Mouse (Mus musculus) granulocyte monocyte progenitor cell, adult 5-6 weeks (primary cell): ENCODE measurements at regions not wholly inside any gene's neighbourhood (a gene's known extent, or its start where the extent isn't known, plus 50 kb on each side); places are given as distances from the start of the nearest gene placed in this dataset.

Experiments
- ATAC-seq: replicated peaks from 2 replicates; pipeline ENCODE4 v1.8.0; 2016; ENCODE audit warnings: mild to moderate bottlenecking, moderate TSS enrichment, inconsistent platforms; ENCODE audit not compliant: poor library complexity, severe bottlenecking

DNA sequence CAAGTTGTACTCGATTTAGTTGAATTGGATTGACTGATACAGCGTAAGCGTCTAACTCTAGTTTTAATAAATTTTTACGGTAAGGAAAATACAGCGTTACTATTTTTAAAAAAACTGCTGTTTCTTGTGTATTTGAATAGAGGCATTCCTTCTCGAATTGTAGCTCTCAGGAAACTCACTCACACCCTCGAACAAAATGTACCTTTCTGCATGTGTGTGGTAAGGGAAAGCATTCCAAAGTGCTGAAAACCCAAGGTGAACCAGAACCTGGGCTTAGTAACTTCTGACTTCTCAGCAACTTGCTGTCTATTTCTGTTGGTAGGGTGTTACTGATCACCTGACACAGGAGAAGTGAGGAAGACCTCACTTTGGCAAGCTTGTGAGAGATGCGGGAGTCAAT, 247.0 kb downstream of the Nr2f2 start:
- ATAC-seq: no peak

DNA sequence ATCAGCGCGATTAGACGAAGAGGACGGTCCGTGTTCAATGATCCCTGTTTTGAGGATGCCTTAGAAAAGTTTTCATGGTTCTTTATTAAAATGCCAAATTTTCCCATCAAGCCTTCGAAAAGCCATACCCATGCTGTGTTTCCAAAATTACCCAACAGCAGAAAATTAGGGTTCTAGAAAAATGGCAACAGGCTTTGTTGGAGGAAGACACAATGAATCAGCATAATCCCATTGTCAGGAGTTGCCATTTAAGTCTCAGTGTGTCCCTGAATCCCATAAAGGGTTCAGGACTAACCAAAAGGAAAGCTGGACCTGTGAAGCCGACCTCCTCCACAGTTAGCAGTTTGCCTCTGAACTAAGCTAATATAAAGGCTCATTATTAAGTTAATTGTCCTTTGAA, 247.6 kb downstream of the Nr2f2 start:
- ATAC-seq: no peak

DNA sequence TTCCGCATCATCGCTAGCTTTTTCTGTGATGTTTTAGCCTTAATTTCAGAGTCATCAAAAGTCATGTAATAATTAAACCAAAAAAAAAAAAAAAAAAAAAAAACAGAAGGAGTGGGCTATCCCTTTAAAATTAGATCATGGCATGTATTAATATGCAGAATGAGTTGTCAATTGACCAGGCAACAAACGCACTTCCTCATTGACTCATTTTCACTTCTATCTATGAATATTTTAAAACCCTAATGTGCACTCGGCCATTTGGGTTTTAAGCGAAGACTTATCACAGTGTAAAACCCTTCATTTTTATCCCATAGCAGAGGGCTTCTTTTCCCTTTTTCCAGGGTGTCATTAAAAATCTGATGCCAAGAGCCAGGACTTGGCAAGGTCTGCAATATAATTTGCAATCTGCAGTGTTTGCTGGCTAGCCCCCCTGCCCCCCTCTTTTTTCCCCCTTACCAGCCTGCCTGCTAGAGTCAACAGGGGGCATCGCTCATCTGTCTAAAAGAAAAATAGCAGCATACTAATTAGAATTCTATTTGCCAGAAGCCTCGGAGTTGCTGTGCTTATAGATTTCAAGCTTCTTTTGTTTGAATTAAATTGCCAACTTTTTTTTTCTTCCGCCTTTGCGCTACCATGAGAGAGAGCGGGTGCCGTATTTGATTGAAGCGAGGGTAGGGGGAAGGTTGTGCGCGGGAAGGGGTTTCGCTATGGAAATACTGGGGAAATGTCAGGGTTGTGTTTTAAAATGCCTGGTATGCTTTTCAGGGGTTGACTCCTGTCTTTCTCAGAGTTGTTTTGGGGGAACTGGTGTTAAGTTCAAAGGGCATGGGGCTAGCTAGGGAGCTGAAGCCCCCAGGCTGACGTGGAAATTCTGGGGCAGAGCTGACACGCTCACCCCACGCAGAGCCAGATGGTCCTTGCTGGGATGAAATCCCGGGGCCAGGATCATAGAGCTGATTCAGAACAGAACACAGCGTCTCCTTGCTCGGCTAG, 248.3 kb downstream of the Nr2f2 start:
- peak; percentile 79 for ATAC-seq

DNA sequence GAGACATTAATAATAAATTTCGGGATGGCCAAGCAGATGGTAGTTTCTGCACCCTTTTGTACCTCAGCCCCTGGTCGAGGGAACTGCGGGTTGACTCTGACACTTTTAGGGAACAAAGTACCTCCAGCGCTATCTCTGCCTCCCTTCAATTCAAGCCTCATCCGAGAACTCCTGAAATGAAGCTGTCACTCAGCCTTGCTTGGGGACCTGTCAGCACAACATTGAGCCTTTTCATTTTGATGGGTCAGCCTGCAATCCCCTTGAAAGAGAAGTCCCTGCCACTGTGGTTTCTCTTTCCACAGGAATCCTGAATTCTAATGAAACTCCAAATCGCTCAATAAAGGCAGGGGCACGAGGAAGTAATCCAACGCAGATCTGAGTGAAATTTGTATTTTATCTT, 257.5 kb downstream of the Nr2f2 start:
- ATAC-seq: peak; percentile 42; the same call in 1 of the 2 replicates

DNA sequence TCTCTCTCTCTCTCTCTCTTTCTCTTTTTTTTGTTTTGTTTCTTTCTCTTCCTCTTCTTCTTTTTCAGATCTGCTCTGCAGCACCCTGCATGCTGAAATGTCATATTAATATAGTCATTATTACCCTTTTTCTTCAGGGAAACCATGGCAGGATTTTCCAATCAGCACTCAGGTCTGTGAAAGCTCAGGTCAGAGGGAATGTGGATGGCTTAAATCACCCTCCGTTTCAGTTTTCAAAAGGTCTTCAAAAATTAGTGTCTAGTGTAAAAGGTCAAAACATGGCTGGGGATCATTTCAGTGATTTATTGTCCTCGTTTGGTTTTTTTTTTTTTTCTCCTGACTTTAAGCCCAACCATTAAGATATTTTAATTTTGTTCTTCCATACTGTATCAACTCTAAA, 261.5 kb downstream of the Nr2f2 start:
- no peak for ATAC-seq

DNA sequence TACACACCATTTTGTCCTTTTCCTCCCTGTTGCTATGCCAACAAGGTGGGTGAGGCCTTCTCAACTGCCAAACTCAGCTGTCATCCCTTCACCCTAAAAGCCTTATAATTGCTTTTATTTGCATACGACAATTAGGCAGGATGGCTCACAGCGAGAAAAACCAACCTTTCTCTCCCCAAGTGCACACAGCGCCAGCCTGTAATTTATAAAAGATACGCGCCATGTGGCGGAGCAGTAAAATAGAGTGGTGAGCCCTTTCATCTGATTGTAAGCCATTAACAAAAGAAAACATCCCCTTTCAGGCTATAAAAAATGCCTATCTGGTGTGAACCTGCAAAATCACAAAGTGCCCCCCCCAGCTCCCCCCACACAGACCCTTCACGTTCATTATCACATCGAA, 262.0 kb downstream of the Nr2f2 start:
- no peak for ATAC-seq

DNA sequence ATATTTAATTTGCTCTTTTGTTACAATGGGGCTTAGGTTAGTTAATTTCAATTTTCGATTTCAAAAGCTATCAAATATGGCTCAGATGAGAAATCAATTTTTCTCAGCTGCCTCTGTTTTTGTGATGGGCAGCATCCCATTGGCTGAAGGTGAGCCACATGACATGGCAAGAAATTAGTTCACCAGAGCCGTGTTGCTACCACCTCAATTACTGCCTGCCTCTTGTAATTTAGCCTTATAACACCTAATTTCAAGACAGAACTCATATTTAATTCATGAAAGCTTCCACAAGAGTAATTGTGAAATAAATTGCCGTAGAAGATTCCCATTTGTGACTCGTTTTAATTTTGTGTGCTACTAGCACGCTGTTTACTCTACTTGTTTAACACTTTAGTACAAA, 262.9 kb downstream of the Nr2f2 start:
- ATAC-seq: no peak

DNA sequence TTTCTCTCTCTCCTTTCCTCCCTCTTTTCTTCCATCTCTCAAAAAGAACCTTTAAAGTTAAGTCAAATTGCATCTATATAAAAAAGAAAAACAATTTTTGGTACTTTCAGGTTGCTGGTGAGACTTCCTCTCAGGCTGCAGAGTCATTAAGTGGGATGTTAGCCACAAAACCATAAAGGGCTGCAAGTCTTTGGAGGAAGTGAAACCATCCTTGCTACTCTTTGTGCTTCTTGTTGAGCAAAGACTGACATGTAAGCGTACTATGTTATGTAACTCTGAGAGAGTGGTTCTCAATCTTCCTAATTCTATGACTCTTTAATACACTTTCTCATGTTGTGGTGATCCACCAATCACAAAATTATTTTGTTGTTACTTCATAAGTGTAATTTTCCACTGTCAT, 267.5 kb downstream of the Nr2f2 start:
- ATAC-seq: peak; percentile 100

DNA sequence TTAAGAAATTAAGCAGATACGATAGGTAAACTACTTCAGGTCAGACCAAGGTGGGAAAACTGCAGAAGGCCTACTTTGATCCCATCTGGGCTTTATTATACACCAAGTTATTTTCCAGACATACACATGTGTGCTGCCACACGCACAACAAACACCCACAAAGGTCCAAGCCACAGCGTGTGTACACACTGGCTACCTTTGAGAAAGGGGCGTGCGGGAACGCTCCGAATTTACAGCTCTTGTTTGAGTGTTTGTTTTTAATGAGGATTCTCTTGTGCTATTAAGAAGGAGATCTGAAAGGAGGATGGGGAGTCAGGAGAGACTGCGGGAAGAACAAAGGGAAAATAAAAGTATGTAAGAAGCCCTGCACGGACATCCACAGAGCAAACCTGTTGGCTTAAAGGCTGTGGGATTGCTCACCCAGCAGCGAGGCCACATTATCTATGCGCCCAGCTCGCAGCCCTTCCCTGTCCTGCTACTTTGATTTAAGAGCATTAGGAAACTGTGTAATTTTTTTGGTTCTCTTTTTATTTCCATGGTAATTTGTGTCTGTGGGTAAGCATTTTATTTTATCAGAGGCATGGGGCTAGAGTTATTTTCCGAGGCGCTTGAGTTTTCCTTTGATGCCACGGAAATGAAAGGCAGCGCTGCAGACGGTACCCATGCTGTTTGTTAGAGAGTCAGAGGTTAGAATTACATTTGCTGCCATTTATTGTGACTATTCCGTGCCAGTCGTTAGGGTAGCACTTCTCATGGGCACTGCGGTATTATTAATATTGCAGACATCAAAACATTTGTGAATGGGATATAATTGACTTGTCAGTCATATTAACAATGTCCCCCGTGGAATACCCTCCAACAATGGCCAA, 272.4 kb downstream of the Nr2f2 start:
- no peak for ATAC-seq

DNA sequence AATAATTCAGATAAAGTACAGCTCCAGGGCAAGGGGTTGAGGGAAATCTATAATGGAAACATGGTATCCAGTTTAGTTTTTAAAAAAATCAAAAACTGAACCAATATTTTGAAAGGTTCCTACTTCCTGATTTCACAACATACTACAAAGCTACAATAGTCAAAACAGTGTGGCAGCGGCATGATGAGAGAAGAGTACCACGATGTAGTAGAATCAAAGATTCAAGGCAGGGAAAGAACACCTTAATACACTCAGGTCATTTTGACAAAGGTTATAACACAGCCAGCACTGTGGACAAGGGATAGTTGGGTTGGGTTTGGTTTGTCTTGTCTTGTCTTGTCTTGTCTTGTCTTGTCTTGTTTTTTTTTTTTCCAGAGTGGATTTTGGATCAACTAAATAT, 274.4 kb downstream of the Nr2f2 start:
- ATAC-seq: no peak

DNA sequence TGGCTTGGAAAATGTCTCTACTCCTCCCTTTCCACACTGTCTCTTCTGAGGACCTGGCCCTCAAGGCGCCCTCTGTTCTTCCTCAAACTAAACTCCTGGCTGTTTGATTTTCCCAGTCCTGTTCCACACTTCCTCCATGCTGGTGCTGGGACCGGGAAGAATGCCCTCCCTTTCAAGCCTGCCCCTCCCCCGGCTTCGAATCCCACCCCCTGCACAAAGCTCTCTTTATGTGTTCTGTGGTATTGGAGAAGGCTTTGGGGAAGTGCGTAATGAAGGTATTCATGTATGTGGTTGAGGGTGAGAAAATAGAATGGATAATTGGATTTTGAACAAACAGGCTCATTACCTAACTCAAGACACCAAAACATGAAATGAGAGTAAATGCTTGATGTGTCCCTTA, 277.4 kb downstream of the Nr2f2 start:
- no peak for ATAC-seq

DNA sequence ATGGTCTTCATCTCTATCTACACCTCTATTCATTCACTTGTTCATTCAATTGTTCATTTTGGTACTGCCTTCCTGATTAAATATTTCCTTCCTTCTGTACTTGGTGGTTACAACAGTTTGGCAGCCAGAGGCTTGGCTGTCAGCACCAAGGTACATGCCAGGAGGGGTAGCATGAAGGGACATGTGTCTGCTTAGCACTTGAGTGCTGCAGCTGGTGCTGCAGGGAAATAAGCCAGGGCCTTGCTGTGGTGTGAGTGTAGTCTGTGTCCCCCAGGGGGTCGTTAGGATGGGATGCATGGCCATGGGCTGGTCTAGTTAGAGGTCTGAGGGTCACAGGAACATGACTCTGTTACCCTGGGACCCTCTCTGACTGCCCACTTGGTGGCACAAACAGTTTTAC, 296.9 kb downstream of the Nr2f2 start:
- no peak for ATAC-seq

DNA sequence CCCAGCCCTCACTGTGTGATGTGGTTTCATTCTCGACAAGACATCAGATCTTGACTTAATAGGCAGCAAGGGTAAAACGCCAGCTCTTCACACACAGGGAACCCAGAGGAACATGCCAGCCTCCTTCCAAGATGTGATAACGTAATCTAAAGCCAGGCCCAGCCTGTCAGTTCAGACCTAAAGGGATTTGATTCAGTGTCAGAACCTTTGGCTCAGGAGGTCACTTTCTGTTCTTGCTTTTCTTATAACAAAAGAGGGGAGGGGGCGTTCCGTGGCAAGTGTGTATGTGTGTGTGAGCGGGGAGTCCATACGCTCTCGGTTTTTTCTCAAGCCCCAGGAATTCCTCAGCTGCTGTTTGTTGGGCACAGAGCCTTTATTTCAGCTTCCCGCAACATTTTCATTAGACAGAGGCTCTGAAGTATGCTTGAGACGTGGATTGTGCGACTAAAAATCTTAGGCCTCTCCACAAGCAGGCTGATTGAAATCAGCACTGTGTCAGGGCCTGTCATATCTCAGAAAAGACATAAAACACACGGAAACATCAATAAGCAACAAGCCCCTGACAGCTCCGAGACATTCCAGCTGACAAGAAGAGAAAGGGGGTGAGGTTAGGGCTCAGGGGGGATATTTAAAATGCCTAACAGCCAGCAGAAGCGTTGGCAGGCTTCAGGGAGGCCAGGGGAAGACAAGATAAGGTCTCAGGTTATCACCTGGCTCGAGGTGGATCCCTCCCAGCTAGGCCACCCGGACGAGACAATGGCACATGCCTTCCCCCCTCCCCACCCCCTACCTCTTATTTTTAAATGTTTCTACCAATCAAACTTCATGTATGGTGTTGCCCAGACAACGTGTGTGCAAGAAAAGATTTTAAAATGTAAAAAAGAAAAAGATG, 298.5 kb downstream of the Nr2f2 start:
- no peak for ATAC-seq

DNA sequence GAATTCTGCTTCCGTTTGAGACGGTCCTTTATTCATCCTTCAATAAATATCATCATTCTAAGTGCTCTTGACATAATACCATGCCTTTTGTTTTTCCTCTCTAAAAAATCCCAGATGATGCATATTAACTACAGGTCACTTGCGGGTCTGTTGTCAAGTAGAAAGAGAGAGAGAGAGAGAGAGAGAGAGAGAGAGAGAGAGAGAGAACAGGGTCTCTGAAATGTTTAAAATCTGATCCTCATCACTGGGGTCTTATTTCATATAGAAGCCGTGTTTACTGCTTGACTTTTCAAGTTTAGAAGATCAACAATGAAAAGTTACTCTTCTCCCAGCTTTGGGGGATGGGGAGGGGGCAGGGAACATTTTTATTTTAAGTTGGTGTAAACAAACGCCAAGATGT, 299.5 kb downstream of the Nr2f2 start:
- ATAC-seq: no peak

DNA sequence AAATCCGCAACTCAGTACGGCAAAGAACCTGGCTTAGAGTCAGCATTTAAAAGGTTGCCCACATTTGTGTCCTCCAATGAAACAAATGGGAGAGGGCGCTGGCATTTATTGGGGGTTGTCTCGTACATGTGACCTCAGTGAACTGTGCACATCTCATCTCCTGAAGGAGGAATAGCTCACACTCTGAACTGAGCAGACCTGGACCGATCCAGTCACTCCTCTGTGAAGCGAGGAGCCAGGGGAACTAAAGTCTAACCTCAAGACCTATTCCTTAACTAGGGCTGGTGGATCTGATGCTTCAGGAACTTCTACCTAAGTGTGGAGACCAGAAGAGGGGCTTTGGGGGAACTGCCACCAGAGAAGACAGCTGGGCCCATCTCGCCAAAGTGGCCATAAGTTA, 300.1 kb downstream of the Nr2f2 start:
- ATAC-seq: no peak

DNA sequence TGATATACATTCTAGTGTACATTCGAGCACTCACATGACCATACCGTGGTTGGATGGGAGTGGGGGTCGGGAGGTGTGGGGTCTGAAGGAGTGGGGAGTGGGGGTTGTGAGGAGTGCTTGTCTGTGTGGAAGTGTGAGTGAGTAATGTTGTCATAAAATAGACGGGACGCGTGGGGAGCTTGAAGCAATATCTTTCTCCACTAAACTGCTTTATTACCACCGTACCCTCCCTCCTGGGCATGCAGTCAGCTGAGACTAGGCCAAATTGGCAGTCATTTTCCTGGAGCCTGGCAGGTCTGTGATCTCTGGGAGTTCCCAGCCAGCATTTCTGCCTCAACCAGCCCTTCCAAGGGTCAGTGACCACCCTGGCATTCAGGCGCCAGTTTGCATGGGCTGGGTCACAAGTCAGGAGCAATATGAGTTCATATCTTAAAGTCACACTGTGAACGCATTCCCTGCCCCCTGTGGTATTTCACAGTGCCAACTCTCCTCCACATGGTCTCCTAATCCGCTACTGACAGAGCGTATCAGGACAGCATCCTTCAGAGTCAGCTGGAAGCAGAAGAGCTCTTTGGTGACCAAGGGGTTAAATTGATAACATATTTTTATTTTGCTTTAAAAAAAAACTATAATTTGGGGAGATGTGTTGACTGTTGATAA, 300.9 kb downstream of the Nr2f2 start:
- no peak for ATAC-seq

DNA sequence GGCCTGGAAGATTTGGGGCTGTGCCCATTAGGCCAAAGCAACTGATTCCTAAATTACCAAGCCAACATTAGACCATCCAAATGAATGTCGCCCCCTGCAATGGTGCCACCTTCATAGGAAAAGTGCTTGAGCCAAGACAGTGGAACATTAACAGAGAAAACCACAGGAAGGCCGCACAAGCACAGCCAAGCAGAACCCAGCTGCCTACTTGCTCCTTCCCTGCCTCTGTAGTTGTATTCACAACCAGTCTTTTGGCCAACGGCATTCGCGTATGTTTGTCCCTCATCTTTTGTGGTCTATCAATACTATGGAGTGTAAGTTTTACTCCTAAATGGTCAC, 319.2 kb downstream of the Nr2f2 start:
- no peak for ATAC-seq

DNA sequence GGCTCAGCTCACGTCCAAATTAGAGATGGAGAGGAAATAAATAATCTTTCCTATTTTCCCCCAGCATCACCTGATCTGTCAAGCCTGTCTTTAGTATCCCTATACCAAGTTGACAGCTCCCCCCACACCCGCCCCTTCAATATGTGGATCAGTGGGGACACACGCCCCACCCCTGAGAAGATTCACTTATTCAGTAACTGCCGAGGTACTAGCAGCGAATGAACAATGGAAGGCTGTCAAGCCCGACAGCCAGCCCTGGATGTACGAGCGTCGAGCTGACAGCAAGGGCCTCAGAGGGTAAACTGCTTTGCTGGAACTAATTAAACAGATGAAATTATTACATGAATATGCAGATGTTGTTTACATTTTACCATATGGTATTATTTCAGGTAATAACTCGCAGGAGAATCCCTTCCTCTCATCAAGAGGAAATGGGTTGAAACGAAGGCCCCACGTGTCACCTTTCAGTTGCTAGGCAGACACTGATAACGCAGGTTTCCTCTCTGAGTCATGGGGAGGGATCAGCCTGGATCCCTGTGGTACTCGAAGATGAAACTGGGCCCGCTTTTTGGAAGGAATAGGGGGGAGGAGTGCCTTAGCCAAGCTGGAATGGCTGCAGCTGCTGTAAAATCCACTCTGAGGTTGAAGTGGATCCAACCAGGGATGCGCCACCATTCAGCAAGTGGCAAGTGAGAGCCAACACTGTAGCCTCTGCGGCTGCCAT, 319.7 kb downstream of the Nr2f2 start:
- no peak for ATAC-seq

DNA sequence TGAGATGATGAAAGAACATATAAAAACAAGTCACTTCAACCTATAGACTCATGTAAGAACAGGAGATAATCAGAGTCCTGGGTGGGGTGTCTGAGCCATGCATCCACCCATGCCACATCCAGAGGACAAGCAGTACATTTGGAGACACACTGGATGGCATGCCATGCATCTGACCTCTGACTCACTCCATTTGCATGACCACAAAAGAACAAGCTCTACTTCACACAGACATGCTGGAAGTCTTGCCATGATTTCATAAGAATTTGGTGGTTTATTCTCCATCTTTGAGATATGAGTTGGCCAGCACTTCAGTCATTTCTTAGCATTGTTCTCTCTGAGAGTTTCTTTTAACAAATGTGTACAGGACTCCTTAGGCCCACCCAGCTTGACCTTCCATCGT, 329.5 kb downstream of the Nr2f2 start:
- ATAC-seq: no peak
